Mouse (Mus musculus) heart, adult 18-20 months (tissue): ENCODE results near the gene Ttc30a2. TPM values are rescaled to one million over a fixed set of nuclear protein-coding genes. Genes with fewer than 3 reads are reported as not detected.
"Not testable (repeated sequence)": the region's sequence is repeated elsewhere in the genome, so short reads cannot be mapped to it uniquely, and the experiment has no call there.

Experiments used
- DNase-seq, 2 experiments: peaks; one replicate each; pipeline ENCODE4 v3.0.0; 2021 to 2022; ENCODE audit warnings: mixed read lengths in 1 of 2
- total RNA-seq, 2 experiments: library from RNA; stranded (reverse); gene quantifications; 2 replicates each; pipeline ENCODE4 v1.2.3; 2021

Ttc30a2 gene
- total RNA-seq, 2 experiments from 2014 or later = 2.0 to 2.1 TPM

- peak; percentile 84 to 89 for DNase-seq
Measured at GRCm38 (mm10) chr2:75981440-75982081, 3.6 kb upstream of the Ttc30a2 start, which contains the start of gene Ttc30a1. Gene Ttc30a1, minus strand, starts transcription at chr2:75981967.

GRCm38 (mm10) chr2:75980933-75981439, 3.0 kb upstream of the Ttc30a2 start:
- DNase-seq = peak in 1 of 2 experiments; percentile 11

DNA sequence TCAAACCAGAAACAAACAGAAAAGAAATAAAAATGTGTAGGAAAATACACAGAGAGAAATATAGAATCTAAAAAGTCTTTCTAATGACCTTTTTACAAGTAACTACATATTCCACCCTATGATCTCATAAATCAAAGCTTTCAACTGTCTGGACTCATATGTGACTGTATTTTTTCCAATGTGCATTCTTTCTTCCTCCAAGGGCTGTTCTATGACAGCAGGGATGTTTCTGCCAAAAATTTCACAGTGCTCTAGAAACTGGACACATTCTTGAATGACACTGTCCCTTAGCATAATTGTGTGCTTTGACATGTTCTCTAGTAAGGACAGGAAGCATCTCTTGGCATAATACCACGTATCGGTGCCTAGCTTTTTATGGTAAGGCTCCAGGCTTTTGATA, 1.9 kb downstream of the Ttc30a2 start:
- not testable (repeated sequence) for DNase-seq

- no peak for DNase-seq
Measured at GRCm38 (mm10) chr2:75974131-75974530, 3.8 kb downstream of the Ttc30a2 start.

GRCm38 (mm10) chr2:75964972-75965371, 13.0 kb downstream of the Ttc30a2 start:
- DNase-seq = peak; percentile 76 to 88

DNA sequence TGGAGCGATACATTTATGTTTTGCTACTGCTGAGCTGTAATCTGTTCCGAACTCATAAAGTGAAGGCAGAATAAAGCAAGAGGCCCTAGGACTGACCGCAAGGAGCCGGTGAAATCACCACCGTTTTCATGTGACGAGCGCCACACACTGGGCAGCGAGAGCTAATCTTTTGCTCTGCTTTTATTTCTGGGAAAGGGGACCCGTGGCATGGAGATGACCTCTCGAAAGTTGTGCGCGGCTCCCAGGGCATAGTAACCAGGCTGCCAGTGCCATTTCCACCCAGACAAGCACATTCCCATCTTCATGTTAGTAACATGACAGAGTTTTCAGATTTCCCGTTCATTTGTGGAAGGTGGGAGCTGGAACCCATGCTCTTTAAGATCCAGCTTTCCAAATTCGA, 13.5 kb downstream of the Ttc30a2 start:
- DNase-seq = peak; percentile 74 to 84

GRCm38 (mm10) chr2:75964051-75964450, 13.9 kb downstream of the Ttc30a2 start:
- no peak for DNase-seq

GRCm38 (mm10) chr2:75963211-75963840, 14.6 kb downstream of the Ttc30a2 start:
- no peak for DNase-seq

DNA sequence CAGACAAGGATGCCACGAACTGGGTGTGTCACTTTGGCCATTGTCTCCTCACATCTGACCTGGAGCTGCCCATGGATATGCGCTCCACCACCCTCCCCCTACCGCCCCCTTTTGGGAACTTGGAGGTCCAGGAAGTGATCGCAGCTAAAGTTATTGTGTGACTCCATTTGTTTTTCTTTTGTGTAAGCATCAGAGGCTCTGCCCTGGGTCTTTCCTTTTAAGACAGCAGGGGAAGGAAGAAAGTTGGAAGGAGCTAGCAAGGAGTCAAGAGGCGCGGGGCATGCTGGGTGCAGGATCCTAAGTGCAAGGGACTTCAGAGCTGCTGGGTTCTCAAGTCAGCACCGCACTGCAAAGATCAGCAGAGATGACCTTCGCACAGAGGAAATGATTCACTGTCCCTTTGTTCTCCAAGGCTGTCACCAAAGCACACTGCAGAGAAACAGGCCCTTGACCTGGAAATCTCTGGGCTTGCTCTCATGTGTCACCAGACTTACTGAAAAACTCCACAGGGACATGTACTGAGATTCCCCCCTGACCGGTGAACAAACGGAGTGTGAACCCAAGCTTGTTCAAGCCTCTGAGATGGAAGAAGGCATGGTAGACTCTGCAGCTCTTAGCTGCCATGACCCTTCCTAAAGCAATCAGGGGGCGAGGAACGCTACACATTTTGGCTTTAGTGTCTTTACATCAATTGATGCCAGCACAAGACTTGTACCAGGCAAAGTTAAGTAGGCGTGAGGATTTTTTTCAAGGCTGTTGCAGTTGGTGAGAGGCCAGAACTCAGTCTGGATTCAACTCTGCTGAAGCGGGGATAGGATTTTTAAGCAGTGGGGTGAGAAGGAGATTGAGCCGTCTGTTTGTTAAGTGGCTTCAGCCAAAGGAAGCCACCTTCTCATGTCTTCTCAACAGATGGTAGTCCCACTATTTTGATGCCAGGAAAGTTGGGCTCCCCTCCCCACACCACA, 17.3 kb downstream of the Ttc30a2 start:
- DNase-seq = peak; percentile 35 to 51

GRCm38 (mm10) chr2:75959850-75960365, 18.1 kb downstream of the Ttc30a2 start:
- DNase-seq = peak; percentile 29 to 51

DNA sequence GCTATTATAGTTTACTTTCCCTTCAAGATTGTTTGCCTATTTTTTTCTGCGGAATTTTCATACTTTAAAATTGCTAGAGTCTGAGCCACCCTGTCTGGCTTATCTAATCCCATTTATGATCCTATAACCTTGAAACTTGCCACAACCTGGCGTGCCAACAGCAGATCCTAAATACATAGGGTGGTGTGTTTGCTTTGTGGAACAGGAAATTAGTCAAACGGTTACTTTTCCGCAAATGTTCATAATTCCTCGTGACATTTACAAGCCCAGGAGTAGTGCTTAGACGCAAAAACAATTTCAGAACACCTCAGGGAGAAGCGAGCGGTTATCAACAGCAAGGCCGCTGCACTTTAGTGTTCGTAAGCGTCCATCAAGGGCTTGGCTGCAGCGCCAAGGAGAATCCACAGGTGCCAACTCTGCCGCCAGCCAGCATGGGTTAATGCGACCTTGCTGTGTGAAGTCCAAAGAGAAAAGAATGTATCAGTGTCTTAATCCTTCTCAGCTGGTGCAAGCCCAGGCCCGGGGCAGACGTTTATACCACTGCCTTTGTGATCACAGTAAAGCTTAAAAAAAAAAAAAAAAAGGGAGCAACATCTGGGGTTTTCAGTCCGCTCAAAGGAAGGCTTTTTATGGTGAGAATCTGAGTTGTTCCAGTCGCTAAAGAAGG, 18.7 kb downstream of the Ttc30a2 start:
- peak; percentile 23 to 48 for DNase-seq

GRCm38 (mm10) chr2:75955709-75956108, 22.3 kb downstream of the Ttc30a2 start:
- no peak for DNase-seq

DNA sequence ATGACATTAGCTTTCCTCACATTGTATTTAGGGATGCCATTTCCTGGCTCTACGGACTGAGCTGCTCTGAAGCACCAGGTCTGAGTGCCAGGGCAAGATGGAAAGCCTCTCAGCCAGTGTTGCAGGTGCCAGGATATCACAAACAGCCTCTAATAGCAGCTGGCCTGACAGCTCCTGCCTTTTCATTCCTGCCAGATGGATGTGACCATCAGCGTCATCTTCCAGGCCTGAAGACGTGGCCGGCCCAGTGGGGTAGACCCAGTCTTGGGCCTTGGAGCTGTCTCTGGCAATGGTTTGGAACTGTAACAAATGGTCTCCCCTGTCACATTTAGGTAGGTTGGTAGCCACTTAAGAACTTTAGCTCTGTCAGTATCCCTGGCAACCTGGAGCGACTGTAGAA, 24.6 kb downstream of the Ttc30a2 start:
- peak in 1 of 2 experiments; percentile 17 for DNase-seq

- DNase-seq = no peak
Measured at GRCm38 (mm10) chr2:75950685-75951084, 27.3 kb downstream of the Ttc30a2 start.

GRCm38 (mm10) chr2:75938117-75939063, 39.6 kb downstream of the Ttc30a2 start, which contains the start of gene Ttc30b:
Gene Ttc30b, minus strand, starts transcription at chr2:75938585.
- DNase-seq = peak; percentile 86 to 92

DNA sequence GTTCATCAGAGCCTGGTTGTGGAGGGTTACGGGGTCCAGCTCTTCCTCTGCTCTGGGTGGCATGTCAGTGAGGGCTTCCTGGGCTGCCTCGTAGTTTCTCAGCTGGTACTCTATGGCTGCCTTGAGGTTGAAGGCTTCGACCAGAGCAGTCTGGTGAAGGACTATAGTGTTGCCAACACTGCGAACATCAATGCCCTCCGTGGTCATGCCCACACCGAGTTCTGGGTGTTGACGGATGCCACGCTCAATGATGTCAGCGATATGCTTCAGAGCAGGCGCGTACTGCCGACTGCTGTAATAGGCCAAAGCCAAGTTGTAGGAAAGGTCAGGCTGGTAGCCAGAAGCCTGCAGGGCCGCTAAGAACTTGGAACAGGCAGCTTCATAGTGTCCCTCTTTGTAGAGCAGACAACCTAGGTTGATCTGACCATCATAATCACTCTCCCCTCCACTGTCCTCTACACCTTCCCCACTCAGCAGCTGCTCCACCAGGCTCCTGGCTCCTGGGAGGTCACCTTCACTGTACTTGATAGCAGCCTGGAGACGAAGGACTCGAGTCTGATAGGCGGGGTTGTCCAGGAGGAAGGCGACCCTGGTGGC, 40.4 kb downstream of the Ttc30a2 start:
- peak in 1 of 2 experiments; percentile 58 for DNase-seq

DNA sequence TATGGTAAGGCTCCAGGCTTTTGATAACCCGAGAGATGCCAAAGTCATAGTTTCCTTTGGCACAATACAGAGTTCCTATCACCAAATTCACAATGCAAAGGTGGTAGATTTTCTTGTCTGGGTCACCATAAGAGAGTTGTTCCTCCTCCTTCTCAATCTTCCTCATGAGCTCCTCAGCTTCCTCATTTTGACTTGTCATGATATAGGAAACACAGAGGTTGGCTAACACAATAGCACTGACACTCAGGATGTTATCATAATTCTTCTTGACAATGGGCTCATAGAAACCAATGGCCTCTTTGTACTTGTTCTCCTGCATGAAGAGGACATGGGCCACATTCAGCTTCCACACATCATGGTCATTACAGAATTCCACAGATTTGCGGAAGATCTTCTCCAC, 41.3 kb downstream of the Ttc30a2 start:
- not testable (repeated sequence) for DNase-seq

- DNase-seq = no peak
Measured at GRCm38 (mm10) chr2:75933541-75933940, 44.4 kb downstream of the Ttc30a2 start.

DNA sequence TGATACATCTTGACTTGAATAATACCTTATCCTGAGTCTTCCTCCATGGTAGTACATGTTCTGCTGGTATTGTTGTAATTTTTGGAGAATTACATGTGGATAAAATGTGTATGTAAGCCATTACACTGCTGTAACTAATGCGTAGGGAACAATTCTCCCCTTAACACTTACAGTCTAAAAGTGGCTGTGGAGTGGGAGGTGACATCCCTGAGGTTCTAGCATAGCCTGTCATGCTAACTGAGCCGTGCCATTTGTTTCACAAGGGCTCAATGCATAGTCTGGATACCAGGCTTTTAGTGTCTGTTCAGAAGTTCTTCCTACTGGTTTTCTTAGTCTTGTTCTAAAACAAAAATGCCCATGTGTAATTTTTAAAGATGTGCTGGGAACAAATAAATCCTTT, 47.0 kb downstream of the Ttc30a2 start:
- no peak for DNase-seq
